Mouse (Mus musculus) liver, postnatal 0 days (tissue): ENCODE measurements around the gene Synj1.

Experiments used
- CTCF ChIP-seq: sonication (generic); IDR thresholded peaks from 2 replicates; pipeline ENCODE4 v1.5.1; 2016; ENCODE audit warnings: antibody characterized with exemption, low read depth
- EP300 ChIP-seq: IDR thresholded peaks from 2 replicates; pipeline ENCODE4 v1.6.1; 2016; ENCODE audit warnings: antibody characterized with exemption, low read depth, mild to moderate bottlenecking

DNA sequence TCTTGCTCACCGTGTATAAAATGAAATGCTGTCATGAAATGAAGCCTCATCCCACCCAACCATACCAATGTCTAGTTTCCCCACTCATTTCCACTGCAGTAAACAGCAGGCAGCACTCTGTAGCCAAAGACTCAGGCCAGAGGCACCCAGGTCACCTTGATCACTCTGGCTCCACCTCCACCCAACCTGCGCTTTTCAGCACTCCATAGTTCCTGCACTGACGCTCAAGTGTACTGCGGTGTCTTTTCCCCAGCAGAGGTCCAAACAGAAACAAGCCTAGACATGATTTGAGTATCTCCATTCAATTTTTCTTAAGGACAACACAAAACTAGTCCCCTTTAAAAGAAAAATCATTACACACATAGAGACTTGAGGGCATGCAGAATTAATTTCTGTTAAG lies 8.4 kb upstream of the Synj1 start:
- TF ChIP-seq CTCF (no peak), EP300 (no peak)
